Mouse (Mus musculus): ENCODE data around the gene Atp23. TPM values are rescaled to one million over a fixed set of nuclear protein-coding genes. Genes with fewer than 3 reads are reported as not detected.

Gene Atp23
- polyA plus RNA-seq, 1 experiment from 2014 or later, result 15.6 TPM

- 83% methylated on average over 3 of the region's 3 CpGs for WGBS
- H3K4me2 ChIP-seq (ENCODE audit: low read length), result no peak overlapping the region
- H3K9me3 ChIP-seq (replicated peaks; ENCODE audit: control insufficient read depth, low read length, poor library complexity, severe bottlenecking), result no peaks in the 10 kb centered on the region
- no peaks in the 10 kb centered on the region for H3K36me3 ChIP-seq (ENCODE audit: control insufficient read depth, insufficient read depth, low read length)
- no peak for ATAC-seq
- H3K27ac ChIP-seq (ENCODE audit: low read length), result no peak overlapping the region
- H3K4me1 ChIP-seq (ENCODE audit: control insufficient read depth, insufficient read depth, low read length), result no peaks in the 10 kb centered on the region
- H3K27me3 ChIP-seq (ENCODE audit: control insufficient read depth, insufficient read depth, low read depth, low read length), result no peaks in the 10 kb centered on the region
- no peak overlapping the region for H3K9ac ChIP-seq (ENCODE audit: low read depth, low read length)
- no peak overlapping the region for H3K4me3 ChIP-seq (ENCODE audit: low read depth, low read length)
Measured at GRCm38 (mm10) chr10:126822418-126822817, 78.7 kb downstream of the Atp23 start.

Other genes with a start within 250 kb of the Atp23 start
- 12.0 and 13.5 TPM in 2 replicates for gene Ctdsp2, start 77.4 kb upstream of the Atp23 start, polyA plus RNA-seq (2015; fragmentation: Nextera tagmentation; extraction: Ambion mirVana)
- 1.7 and 2.8 TPM in 2 replicates for gene Avil, start 99.4 kb upstream of the Atp23 start, polyA plus RNA-seq (2015; fragmentation: Nextera tagmentation; extraction: Ambion mirVana)
- 61.4 and 67.7 TPM in 2 replicates for gene Tsfm, start 129.5 kb upstream of the Atp23 start, polyA plus RNA-seq (2015; fragmentation: Nextera tagmentation; extraction: Ambion mirVana)
- 20.1 TPM in 2 replicates for gene Mettl1, start 140.1 kb upstream of the Atp23 start, polyA plus RNA-seq (2015; fragmentation: Nextera tagmentation; extraction: Ambion mirVana)
- 0.21 and 0.22 TPM in 2 replicates for gene Eef1akmt3, start 140.2 kb upstream of the Atp23 start, polyA plus RNA-seq (2015; fragmentation: Nextera tagmentation; extraction: Ambion mirVana)
- 0.08 and 0.14 TPM in 2 replicates for gene Cyp27b1, start 146.9 kb upstream of the Atp23 start, polyA plus RNA-seq (2015; fragmentation: Nextera tagmentation; extraction: Ambion mirVana)
- 5.6 and 6.3 TPM in 2 replicates for gene March9, start 158.8 kb upstream of the Atp23 start, polyA plus RNA-seq (2015; fragmentation: Nextera tagmentation; extraction: Ambion mirVana)
- 646 and 776 TPM in 2 replicates for gene Cdk4, start 162.2 kb upstream of the Atp23 start, polyA plus RNA-seq (2015; fragmentation: Nextera tagmentation; extraction: Ambion mirVana)
- 105 and 110 TPM in 2 replicates for gene Tspan31, start 168.9 kb upstream of the Atp23 start, polyA plus RNA-seq (2015; fragmentation: Nextera tagmentation; extraction: Ambion mirVana)
- 5.1 and 5.3 TPM in 2 replicates for gene Agap2, start 173.9 kb upstream of the Atp23 start, polyA plus RNA-seq (2015; fragmentation: Nextera tagmentation; extraction: Ambion mirVana)
- 132 and 138 TPM in 2 replicates for gene Os9, start 219.8 kb upstream of the Atp23 start, polyA plus RNA-seq (2015; fragmentation: Nextera tagmentation; extraction: Ambion mirVana)